Mouse (Mus musculus): ENCODE data around the gene Tmprss4.

Gene Tmprss4

GRCm38 (mm10) chr9:45196125-45196830 lies 7.6 kb downstream of the Tmprss4 start:
- DNase-seq = peak; percentile 60

GRCm38 (mm10) chr9:45195468-45195867 lies 8.4 kb downstream of the Tmprss4 start:
- peak; percentile 14 for DNase-seq

DNA sequence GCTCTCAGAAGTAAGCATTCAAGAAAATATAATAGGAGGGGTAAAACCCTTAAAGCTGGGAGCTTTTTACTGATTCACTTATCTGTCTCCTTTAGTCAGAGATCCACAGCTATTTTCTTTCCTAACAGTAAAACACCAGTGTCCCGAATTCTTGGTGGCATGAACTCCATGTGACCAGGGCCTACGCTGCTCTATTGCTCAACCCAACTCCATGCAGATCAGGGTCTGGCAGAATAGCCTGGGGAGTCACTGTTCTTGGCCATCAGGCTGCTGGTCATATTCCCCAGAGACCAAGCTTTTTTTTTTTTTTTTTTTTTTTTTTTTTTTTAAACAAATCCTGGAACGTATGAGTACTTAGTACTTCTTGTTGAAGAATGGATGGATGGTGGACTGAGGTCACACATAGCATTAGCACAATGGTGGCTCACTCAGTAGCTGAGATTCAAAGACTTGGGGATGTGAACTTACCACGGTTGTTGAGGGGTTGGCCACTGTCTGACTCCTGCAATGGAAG lies 14.2 kb downstream of the Tmprss4 start:
- DNase-seq = peak; percentile 34

GRCm38 (mm10) chr9:45188570-45189563 lies 15.0 kb downstream of the Tmprss4 start:
- DNase-seq = peak; percentile 76

DNA sequence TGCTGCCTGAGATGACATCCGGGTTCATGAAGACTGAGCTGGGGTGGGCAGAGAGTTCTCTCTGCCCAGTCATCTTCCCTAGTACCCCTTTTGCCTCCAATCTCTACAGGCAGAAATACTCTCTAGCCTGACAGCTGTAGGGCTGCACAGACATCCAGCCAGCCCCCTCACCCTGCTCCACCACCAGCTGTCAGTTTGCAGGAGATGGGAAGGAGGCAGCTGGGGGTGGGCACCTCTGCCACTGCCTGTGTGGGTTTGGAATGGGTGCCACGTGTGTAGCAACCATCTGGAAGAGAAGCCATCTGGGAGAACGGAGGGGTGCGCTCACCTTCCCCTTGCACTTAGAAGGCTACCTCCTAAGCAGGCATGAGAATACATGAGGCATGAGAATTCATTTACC lies 18.6 kb downstream of the Tmprss4 start:
- peak; percentile 72 for DNase-seq

DNA sequence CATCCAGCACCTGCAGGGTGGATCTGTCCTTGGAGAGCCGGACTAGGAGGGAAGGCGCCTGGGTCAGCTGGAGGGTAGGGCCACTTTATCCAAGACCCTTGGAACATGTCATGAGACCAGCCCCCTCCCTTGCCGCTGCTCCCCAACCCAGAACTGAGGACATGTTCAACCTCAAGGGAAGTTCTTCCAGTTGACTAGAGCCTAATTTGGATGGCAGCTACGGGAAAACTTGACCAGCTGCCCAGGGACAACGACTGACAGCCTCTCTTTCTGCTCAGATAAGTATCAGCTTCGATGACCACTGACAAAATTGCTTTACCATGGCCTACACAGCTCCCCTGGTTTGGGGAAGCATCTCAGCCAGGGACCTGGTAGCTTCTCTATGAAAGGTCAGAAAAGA lies 20.6 kb downstream of the Tmprss4 start:
- peak; percentile 37 for DNase-seq

- peak; percentile 42 for DNase-seq
Observed at GRCm38 (mm10) chr9:45182521-45182920, 21.4 kb downstream of the Tmprss4 start.

GRCm38 (mm10) chr9:45181770-45182169 lies 22.1 kb downstream of the Tmprss4 start, which contains the start of gene BC049352:
Gene BC049352, plus strand, starts transcription at chr9:45182007.
- DNase-seq = peak; percentile 28

DNA sequence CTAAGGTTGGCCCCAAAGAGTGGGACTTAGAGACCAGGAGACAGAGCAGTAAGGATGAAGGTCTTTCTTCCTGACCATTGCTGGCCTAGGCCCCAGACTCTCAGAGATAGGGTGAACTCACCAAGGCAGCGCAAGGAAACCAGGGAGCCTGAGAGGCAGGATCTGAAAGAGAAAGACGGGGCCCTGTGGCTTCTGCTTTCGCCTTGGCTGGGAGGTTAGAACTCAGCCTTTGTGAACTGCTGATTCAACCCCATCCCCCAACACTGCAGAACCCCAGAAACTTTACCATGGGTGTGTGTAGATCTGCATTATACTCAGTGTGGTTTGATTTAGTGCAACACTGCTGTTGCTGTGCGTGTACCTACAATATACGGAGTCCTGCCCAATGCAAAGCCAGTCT lies 24.6 kb downstream of the Tmprss4 start:
- DNase-seq = peak; percentile 62

DNA sequence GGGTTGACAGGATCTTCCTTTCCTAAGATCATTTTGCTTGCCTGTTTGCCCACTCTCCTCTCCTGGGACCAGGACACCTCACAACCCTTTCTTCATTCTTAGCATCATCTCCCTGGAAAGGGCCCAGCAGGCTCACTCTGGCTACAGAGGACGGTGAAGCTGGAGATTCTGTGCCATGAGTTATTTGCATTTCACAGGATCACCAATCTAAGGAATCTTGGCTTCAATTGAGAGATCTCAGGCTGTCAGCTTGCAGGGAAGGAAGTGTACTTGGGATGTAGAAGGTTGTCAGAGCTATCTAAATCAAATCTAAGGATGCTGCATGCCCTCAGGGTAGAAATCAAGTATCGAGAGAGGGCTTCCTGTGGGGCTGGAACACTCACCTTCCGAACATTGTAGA lies 30.4 kb downstream of the Tmprss4 start:
- DNase-seq = no peak

DNA sequence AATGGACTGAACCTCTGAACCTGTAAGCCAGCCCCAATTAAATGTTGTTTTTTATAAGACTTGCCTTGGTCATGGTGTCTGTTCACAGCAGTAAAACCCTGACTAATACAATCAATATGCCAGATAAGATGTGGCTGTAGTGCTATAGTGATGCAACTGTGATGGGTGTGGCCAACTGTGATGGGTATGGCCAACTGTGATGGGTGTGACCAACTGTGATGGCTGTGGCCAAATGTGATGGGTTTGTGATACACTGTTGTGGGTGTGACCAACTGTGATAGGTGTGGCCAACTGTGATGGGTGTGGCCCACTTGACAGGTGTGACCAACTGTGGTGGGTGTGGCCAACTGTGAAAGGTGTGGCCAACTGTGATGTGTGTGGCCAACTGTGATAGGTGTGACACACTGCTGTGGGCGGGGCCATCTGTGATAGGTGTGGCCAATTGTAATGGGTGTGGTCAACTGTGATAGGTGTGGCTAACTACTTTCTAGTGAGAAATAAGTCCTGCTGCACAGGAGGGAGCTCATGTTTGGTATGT lies 32.8 kb downstream of the Tmprss4 start:
- no peak for DNase-seq

GRCm38 (mm10) chr9:45170150-45170549 lies 33.7 kb downstream of the Tmprss4 start:
- no peak for DNase-seq

- DNase-seq = no peak
Observed at GRCm38 (mm10) chr9:45167903-45168302, 36.0 kb downstream of the Tmprss4 start.

DNA sequence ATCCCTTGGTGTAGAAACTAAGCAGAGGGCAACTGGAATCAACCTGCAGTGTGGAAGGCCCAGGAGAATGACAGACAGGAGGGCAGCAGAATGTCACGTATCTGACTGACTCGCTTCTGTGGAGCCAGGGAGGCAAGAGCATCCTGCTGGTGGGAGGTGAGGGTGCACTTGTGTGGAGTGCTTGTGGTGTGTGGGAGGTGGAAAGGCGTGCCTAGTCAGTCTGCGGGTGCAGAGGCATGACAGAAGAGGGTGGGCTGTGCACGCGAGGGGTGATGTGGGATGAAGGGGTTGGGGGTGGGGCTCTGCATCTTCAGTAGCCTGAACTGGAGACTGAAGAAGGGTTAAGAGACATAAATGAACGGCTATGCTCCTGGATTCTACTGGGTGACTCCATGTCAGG lies 50.5 kb downstream of the Tmprss4 start:
- peak; percentile 69 for DNase-seq

GRCm38 (mm10) chr9:45150933-45151332 lies 53.0 kb downstream of the Tmprss4 start:
- peak; percentile 46 for DNase-seq

- DNase-seq = peak; percentile 92
Observed at GRCm38 (mm10) chr9:45146267-45146597, 57.7 kb downstream of the Tmprss4 start.

GRCm38 (mm10) chr9:45145533-45146266 lies 58.2 kb downstream of the Tmprss4 start:
- no peak for DNase-seq

GRCm38 (mm10) chr9:45142686-45143085 lies 61.2 kb downstream of the Tmprss4 start:
- DNase-seq = peak; percentile 25

DNA sequence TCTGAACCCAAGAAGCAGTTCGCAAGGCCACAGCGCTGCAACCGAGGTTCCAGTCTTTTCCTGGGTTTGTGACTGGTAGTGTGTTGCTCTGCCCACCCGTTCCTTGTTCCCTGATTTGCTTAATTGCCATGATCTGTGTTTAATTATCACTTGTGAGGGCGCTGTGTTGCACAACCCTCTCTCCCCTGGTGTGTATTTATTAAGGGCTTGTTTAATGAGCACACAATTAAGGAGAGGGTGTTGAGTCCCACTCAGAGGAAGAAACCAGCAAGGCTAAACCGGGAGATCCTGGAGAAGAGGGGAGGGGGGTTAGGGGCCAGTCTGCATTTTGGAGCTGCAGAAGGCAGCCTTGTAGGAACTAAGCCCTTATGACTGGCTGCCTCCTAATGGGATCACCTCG lies 62.9 kb downstream of the Tmprss4 start:
- DNase-seq = peak; percentile 8

DNA sequence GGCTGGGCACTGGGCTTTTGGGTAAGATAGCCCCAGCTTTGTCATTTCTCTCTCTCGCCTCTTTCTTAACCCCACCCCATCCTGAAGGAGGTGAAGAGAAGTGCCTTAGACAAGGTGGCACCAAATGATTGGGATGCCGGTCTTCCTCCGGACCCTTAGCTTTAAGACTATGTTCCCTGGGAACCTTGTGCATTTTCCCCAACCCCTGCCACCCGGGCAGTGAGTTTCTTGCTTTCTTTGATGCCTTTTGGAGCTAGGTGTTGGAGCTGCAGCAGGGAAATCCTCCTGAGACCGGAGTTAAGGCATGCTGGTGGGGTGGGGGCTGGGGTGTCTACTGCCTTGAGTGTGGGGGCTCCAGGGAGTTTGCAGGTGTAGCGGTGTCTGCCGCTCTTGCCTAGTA lies 64.8 kb downstream of the Tmprss4 start:
- peak; percentile 45 for DNase-seq

- peak; percentile 78 for DNase-seq
Observed at GRCm38 (mm10) chr9:45138191-45139032, 65.5 kb downstream of the Tmprss4 start, which contains the start of gene Scn4b. Gene Scn4b, plus strand, starts transcription at chr9:45138395.
